Mouse (Mus musculus): ENCODE results near the gene B3gat2.

- TF ChIP-seq CTCF (conservative IDR thresholded peaks at IDR 0.05 in 1 of 2, IDR thresholded peaks at IDR 0.05 in 1 of 2; ENCODE audit: low read depth in 2 of 2, low read length in 2 of 2): no peak
- TF ChIP-seq POLR2A (IDR thresholded peaks at IDR 0.05; ENCODE audit: low read depth, low read length): no peak
Measured at GRCm38 (mm10) chr1:23842629-23843028, 81.1 kb downstream of the B3gat2 start.

Measured in CH12.LX (cell line).